Mouse (Mus musculus) adrenal gland, postnatal 25 days (tissue): ENCODE measurements at regions not wholly inside any gene's neighbourhood (a gene's known extent, or its start where the extent isn't known, plus 50 kb on each side); places are given as distances from the start of the nearest gene placed in this dataset.
A peak's percentile ranks its signal among the peaks of the same experiment; 100 is the strongest.

Experiments
- DNase-seq: peaks from one replicate; pipeline ENCODE4 v3.0.0; 2021; ENCODE audit warnings: mixed read lengths

DNA sequence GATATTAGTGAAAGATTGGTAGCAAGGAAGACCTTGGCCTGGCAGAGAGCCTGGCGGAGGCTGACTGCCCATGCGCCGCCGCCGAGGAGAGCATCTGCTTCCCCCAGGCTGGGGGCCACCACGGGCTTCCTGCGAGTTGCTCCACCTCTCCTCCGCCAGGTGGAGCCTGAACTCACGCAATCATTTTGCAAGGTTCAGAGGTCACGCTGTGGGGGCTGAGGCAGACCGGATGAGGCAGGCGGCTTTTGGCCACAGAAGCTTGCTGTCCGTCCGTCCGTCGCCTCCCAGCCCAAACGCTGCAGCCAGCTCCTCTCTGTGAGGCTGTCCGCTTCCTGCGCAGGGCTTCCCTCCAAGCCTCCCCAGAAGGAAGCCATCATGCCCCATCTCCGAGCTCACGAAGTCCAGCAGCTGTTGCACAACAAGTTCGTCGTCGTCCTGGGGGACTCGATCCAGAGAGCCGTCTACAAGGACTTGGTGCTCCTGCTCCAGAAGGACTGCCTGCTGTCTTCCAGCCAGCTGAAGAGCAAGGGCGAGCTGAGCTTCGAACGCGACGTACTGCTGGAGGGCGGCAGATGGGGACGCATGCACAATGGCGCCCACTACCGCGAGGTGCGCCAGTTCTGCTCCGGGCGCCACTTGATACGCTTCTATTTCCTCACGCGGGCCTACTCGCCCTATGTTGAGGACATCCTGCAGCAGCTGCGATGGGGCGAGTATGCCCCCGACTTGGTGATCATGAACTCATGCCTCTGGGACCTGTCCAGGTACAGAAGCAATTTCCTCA, 269.3 kb upstream of the Erbb4 start:
- no peak for DNase-seq

DNA sequence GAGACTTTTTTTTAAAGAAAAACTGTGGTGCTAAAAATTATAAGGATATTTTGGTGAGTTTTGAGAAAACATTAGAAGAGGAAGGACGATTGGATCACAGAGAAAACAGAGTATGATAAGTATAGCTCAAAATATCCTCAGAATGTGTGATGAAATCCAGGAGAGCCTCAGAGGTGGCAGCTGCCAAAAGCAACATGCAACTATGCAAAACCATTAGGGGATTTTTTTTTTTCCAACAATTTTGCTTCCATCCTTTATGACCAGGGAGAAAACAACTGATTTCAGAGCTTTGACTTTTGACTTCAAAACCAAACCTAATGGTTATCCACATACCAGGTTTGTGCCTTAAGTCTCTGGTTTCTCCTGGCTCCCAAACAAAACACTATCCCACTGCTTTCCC, 267.4 kb upstream of the Erbb4 start:
- DNase-seq, result no peak

DNA sequence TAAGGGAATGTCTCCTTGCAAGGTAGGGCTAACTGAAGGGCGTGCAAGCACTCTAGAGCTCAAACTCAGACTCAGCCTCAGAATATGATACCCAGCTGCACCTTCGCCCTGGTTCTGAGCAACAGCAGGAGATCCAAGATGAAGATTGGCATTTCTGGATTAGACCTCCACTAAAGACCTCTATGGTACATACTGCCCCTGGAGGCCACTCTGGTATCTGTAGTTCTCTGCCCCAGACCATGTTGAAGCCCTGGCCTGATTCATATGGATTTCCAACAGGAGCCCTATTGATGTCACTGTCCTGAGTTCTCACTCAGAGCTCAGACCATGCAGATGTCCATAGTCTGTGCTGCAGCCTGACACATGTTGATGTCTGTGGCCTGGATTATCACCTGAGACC, 262.2 kb upstream of the Erbb4 start:
- no peak for DNase-seq

DNA sequence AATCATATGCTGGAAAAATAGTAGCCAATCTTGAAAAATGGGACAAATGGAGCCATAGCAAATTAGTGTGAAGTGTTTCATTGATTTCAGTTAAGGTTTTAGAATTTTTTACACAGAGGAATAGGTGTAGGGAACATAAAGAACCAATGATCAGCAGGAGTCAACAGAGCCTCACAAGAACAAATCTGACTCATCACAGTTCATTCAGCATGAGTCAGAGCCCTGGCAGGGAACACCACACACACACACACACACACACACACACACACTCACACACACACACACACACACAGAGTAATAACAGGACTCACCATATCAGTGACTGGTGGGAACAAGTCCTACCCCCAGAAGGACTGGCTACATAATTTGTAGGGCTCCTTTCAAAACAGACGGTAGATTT, 259.7 kb upstream of the Erbb4 start:
- DNase-seq, result peak; percentile 58

GRCm38 (mm10) chr1:69364069-69364468, 256.2 kb upstream of the Erbb4 start:
- no peak for DNase-seq

DNA sequence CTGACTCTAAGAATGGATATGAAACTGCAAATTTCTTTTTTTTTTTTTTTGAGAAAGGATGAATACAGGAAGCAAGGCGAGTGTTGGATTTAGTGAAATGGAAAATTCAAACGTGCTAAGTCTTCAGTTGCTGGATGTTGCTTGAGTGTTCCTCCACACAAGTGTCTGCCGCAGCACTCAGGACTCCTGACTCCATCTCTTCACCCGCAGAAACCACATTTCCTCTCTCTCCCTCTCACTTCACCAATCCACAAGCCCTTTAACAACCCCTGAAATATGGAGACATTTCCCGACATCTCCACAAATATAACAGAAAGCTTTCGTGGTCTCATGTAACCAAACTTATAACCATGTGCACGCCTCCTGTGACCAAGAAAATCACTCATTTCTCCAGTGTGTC, 249.7 kb upstream of the Erbb4 start:
- DNase-seq, result no peak

DNA sequence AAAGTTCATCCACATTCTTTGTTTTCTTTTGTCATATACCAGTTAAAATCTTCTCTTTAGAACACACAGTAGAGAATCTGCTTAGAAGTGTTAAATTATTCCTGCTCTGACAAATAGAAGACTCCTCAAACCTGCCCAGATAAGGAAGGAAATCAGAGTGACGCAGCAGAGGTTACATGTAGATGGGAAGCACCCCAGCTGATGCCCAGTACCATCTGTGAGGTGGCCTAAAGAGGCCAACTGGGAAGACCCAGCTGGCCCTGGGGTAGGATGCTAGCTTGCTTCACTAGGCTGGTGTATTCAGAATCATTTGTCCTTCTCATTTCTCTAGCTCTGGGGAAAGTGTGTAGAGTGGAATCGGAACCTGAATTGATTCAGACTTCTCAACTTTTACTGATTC, 242.6 kb upstream of the Erbb4 start:
- DNase-seq, result no peak

- DNase-seq, result no peak
Measured at GRCm38 (mm10) chr1:69349826-69350225, 242.0 kb upstream of the Erbb4 start.

DNA sequence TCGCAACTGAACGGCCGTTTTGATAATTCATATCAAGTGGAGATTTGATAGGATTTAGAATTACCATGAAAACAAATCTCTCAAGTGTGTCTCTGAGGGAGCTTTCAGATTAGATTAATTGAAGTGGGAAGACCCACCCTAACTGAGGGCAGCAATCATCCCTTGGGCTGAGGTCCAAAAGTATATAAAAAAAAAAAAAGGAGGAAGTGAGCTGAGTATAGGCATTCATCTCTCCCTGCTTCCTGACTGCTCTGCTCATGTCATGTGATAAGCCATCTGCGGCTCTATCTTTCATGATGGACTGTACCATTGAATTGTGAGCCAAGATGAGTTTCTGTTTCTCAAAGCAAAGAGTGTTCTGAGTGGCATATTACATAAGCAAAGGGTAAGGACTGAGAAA, 234.2 kb upstream of the Erbb4 start:
- no peak for DNase-seq

GRCm38 (mm10) chr1:69340481-69340880, 232.6 kb upstream of the Erbb4 start:
- no peak for DNase-seq

DNA sequence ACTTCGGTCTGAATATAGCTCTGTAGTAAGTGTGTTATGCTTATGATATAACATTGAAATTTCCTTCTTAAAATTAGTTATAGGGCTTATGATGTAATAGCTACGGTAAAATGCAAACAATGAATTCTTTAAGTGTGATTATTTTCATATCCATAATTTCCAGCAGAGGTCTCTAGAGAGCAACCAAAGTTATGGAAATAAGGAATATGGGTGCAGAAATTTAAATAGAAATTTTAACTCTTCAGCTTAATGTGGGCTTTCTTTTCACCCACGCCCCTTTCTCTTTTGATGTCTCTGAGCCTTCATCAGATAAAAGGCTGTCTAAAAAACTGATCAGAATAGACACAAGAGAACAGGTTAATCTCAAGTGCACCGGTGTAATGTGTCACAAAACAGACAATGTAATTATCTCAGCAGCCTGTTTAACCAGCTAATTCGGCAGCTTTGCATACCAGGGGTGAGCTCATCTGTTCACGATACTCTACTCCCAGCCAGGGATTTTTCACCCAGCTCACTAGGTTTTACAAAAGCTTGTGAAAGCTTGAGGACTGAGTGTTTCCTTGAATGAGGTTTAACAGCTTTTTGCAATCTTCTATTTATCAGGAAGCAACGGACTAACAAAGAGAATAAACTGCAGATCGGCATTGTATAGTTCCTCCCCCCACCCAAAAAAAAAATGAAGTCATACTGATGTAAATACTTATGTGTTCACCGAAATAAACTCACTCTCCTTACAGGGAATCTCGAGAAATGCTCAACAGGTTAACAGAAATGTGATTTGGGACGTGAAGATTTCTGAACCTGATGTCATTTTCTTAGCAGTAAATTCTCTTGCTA, 223.8 kb upstream of the Erbb4 start:
- DNase-seq, result no peak

DNA sequence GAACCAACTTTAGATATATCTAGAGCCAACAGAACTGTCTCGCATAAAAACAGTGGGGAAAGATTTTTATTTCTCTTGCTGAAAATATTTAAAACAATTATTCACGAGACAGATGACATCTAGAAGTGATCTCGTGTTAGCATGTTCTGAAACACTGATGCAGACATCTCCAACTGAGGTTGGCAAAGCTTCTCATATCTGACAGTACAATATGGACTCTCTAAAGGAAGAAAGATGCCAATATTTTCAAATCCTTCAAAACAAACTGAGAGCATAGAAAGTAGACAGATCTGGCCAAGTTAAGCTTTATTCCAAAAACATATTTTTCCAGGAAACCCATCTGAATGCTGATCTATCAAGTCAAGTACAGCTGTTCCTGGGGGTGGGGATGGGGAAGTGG, 221.5 kb upstream of the Erbb4 start:
- no peak for DNase-seq

DNA sequence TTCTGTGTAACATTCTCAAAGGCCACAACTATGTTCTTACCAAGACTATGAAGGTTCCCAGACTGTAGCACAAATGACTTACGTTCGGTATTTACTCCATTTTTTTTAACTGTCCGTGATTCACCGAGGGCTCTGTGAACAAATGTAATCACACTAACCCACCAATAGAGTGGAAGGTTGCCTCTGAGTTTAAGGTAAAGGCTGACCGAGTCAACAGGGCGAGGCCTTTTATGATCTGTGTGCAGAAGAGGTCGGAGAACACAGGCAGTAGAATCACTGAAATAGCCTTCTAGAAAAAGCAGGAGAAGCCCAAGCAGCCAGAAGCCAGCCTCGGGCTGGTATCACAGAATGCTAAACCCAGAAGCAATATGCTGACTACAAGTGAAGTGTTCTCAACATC, 218.9 kb upstream of the Erbb4 start:
- DNase-seq, result no peak

DNA sequence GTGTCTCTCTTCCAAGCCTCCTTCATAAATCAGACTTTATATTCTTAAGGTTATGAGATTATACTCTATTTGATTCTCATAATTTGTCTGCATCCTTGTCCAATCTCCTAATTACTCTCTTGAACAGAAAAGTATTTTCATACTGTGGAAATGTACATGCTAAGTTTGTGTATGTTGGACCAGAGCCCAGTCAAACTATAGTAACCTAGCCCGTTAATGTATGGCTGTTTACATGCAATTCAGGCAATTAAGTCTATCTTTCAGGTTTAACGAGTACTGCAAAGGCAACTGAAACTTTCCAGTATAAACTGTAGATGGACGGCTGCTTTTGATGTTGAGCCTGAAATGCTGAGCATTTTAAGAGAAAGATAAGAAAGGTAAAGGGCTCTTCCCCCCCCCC, 211.7 kb upstream of the Erbb4 start:
- DNase-seq, result no peak

DNA sequence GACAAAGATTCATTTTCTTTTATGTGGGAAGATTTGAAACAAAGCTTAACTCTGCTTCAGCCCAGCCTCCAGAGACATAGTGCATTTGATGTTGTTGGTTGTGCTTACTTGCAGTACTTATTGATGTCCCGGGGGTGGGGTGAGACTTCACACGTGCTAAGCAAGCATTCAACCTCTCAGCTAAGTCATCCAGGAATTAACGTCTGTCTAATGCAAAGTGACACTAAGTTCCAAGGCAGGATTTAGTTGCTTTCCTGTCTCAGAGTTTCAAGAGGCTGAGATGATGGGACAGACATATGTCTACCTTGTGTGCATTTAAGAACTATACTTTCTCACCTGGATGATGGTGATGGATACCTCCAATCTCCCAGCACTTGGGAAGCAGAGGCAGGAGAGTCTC, 189.0 kb upstream of the Erbb4 start:
- no peak for DNase-seq

- DNase-seq, result no peak
Measured at GRCm38 (mm10) chr1:69291329-69291728, 183.5 kb upstream of the Erbb4 start.

DNA sequence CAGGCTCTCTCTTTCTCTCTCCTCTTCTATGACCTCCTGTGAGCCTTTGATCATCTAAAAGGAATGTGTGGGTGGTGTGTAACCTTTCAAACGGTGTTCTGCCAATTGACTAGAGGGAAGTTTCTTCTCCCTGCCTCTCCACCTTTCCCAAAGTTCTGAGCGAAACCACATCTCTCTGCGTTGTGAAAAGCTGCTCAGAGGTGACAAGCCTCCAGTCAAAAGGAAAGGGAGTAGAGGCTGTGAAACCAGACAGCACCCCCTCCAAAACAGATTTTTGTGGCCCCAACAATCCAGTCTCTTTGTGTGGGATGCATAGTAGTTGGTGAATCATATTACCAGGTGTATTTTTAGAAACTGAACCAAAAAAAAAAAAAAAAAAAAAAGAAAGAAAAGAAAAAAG, 178.5 kb upstream of the Erbb4 start:
- no peak for DNase-seq

DNA sequence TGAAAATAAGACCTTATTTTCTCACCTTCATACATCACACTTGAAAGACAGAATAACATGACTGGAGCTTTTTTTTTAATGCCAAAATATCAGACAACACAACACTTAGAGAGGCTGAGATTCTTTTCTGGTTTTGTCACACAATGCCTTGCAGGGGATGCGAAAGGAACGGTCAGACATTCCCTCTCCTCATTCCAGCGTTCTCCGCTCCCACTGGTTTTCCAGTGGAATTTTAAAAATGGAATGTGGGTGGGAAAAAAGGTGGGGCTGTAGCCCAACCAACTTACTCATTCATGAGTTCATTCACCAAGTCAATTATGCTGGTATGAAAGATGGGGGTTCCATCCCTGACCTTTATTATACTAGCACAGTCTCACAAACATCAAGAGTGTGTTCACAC, 169.6 kb upstream of the Erbb4 start:
- DNase-seq, result no peak

- no peak for DNase-seq
Measured at GRCm38 (mm10) chr1:69247691-69248090, 139.8 kb upstream of the Erbb4 start.

DNA sequence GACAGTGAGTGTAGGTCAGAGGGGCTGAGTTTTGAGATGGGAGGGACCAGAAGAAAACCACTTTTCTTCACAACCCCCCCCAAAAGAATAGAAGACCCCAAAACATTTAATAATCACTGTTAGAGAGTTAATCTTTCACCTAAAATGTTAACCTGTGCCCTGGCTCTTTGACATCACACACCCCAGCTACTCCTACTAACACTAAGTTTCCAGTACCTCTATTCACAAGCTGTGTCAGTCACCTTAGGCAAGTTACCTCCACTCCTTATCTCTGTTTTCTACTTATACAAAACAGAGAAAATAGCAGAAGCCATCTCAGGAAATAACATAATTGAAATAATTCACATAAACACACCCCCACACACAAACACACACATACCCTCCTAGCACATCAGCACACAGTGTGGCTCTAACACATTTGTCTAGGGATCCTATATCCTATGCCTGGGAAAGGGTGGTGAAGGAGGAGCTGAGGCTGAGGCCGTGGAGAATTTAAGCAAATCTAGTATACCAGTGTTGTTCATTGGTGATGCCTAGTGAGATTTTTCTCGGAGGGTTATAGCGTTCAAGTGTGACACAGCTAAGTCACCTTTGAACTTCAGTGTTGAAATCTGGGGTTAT, 134.5 kb upstream of the Erbb4 start:
- no peak for DNase-seq

DNA sequence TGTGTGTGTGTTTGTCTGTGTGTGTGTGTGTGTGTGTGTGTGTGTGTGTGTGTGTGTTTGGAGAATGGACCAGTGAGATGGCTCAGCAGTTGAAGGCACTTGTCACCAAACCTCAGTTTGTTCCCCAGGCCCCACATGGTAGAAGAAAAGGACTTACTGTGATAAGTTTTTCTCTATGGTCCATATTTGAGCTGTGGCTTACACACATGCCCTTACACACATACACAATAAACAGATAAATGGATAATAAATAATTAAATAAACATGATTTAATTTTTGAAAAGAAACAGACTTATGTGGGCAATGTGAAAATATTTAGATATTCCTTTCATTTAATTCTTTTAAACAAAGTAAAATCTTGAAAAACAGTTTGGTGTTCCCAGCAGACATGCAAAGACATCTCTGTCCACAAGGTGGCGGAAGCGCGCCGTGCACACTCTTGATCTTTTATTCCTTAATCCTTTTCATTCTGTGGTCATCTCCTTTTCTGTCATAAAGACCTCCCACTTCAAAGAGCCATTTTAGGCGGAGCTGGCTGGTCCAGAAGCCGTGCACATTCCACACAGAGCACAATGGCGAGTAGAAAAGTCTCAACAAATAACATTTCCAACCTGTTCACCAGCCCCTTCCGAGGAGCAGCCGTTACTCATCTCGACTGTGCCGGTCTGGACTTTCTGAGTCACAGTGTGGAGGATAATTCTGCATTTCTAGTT, 133.8 kb upstream of the Erbb4 start:
- DNase-seq, result peak; percentile 56

DNA sequence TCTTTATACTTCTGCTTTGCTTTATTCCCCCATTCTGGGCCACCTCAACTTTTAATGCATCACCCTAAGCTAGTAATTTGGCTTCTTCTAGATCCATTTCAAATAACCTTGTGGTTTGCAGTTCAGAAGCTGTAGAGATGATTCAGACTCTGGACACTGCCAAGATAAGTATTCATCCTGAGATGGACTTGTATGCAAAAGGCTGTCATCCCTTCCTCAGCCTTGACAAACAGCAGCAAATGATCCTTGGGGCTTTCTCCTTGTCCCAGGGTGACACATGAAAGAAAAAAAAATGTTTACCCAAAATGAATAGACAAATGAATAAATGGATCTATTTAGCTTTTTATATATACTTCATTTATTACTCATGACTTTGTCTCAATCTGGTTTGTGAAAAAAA, 120.0 kb upstream of the Erbb4 start:
- DNase-seq, result no peak
